Mouse (Mus musculus) E14TG2a.4 (cell line): ENCODE measurements at regions not wholly inside any gene's neighbourhood (a gene's known extent, or its start where the extent isn't known, plus 50 kb on each side); places are given as distances from the start of the nearest gene placed in this dataset.

ENCODE experiments used
- CTCF ChIP-seq: conservative IDR thresholded peaks from 2 replicates; pipeline ENCODE4 v1.5.1; 2014; ENCODE audit warnings: low read length
- NANOG ChIP-seq: IDR thresholded peaks from 2 replicates; pipeline ENCODE4 v1.6.1; 2014; ENCODE audit warnings: borderline replicate concordance, low read length, mixed read lengths
- POU5F1 ChIP-seq: IDR thresholded peaks from 2 replicates; pipeline ENCODE4 v1.6.1; 2014; ENCODE audit warnings: low read length, borderline replicate concordance

- TF ChIP-seq CTCF, result no peak
- no peak for TF ChIP-seq NANOG
- TF ChIP-seq POU5F1, result no peak
Observed at GRCm38 (mm10) chr2:80969354-80969753, 352.3 kb downstream of the Nup35 start.
